Mouse (Mus musculus) limb, embryonic 12.5 days (tissue): ENCODE data around the gene Vmn2r45. TPM values are rescaled to one million over a fixed set of nuclear protein-coding genes. Genes with fewer than 3 reads are reported as not detected.
"Not testable (repeated sequence)": the region's sequence is repeated elsewhere in the genome, so short reads cannot be mapped to it uniquely, and the experiment has no call there.

Experiments used
- ATAC-seq: fragments of 200-750 bp; cut with Nextera tagmentation; 2 replicates; pipeline ENCODE4 v1.8.0; 2017; ENCODE audit warnings: low read depth, moderate TSS enrichment; ENCODE audit not compliant: insufficient number of reproducible peaks, insufficient read depth, low FRiP score, low TSS enrichment
- H3K27ac ChIP-seq: fragments of 300-500 bp; sonication (generic); 2 replicates; pipeline ENCODE4 v1.5.1; 2016; ENCODE audit warnings: mild to moderate bottlenecking, moderate library complexity
- H3K27me3 ChIP-seq: fragments of 300-500 bp; sonication (generic); 2 replicates; pipeline ENCODE4 v1.6.1; 2016; ENCODE audit warnings: mild to moderate bottlenecking, moderate library complexity
- H3K36me3 ChIP-seq: fragments of 300-500 bp; sonication (generic); 2 replicates; pipeline ENCODE4 v1.6.1; 2016; ENCODE audit warnings: mild to moderate bottlenecking, moderate library complexity
- H3K4me1 ChIP-seq: fragments of 300-500 bp; sonication (generic); replicated peaks from 2 replicates; pipeline ENCODE4 v1.6.1; 2016
- H3K4me2 ChIP-seq: fragments of 300-500 bp; sonication (generic); 2 replicates; pipeline ENCODE4 v1.6.1; 2016; ENCODE audit warnings: mild to moderate bottlenecking, moderate library complexity
- H3K4me3 ChIP-seq: fragments of 300-500 bp; sonication (generic); replicated peaks from 2 replicates; pipeline ENCODE4 v1.5.1; 2016; ENCODE audit warnings: mild to moderate bottlenecking
- H3K9ac ChIP-seq: fragments of 300-500 bp; sonication (generic); replicated peaks from 2 replicates; pipeline ENCODE4 v1.6.1; 2016; ENCODE audit warnings: mild to moderate bottlenecking, moderate library complexity
- H3K9me3 ChIP-seq: fragments of 300-500 bp; sonication (generic); 2 replicates; pipeline ENCODE4 v1.6.1; 2016; ENCODE audit warnings: mild to moderate bottlenecking, moderate library complexity
- WGBS: fragments of 180-500 bp; shearing (Covaris S2); methylation state at CpG from one replicate; pipeline ENCODE4 v1.1.7; 2016; 5-methylcytosine and 5-hydroxymethylcytosine counted together
- polyA plus RNA-seq: library from polyadenylated mRNA; unstranded; fragments of >200 nt; fragmentation: Nextera tagmentation; extraction: Ambion mirVana; gene quantifications from 2 replicates; pipeline ENCODE4 v1.2.1, GENCODE M21; 2016

Vmn2r45 gene
- not detected in 2 replicates for polyA plus RNA-seq

GRCm38 (mm10) chr7:8488975-8489374 is at the start of gene Vmn2r45:
Vmn2r45 (minus strand) TSS chr7:8489075.
- H3K4me2 ChIP-seq, H3K36me3 ChIP-seq, ATAC-seq, H3K27me3 ChIP-seq, H3K9ac ChIP-seq, H3K4me1 ChIP-seq, H3K27ac ChIP-seq, H3K9me3 ChIP-seq, H3K4me3 ChIP-seq: not testable (repeated sequence)
- 55% methylated on average over 2 of the region's 2 CpGs for WGBS

Other genes starting within 250 kb of the Vmn2r45 start
- gene Vmn2r43, start 228.5 kb downstream of the Vmn2r45 start, polyA plus RNA-seq, result not detected in 2 replicates
- not detected in 2 replicates for gene Vmn2r44, start 105.7 kb downstream of the Vmn2r45 start, polyA plus RNA-seq